Mouse (Mus musculus): ENCODE measurements at regions not wholly inside any gene's neighbourhood (a gene's known extent, or its start where the extent isn't known, plus 50 kb on each side); places are given as distances from the start of the nearest gene placed in this dataset.
"Not testable (repeated sequence)": the region's sequence is repeated elsewhere in the genome, so short reads cannot be mapped to it uniquely, and the experiment has no call there.

DNA sequence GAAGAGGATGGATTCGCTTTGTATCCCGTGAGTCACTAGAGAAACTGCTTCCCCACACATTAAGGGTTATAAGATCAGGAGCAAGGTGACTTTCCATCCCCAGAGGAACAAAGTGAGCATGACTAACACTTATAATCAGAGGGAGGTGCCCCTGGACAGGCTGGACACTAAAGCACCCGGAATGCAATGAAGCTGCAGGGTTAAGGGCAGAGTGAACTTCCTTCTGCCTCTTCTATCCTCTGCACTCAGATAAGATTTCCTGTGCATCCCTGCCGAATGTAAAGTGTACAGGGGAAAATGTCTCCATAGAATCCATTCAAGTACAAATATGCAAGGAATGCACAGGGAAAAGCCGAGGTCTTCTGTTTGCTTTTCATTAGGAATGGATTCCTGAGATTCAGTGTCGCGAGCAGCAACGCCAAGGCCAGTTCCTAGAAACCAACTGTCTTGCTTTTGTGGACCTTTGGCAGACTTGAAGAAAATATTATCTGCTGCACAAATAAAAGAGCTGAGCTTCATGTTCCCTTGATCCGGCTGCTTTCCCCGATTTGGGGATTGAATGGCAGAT, 58.5 kb upstream of the Fbxl7 start:
- 39% methylated on average over 10 of the region's 10 CpGs for WGBS
- DNase-seq (ENCODE audit: low read depth, low spot score): no peak

DNA sequence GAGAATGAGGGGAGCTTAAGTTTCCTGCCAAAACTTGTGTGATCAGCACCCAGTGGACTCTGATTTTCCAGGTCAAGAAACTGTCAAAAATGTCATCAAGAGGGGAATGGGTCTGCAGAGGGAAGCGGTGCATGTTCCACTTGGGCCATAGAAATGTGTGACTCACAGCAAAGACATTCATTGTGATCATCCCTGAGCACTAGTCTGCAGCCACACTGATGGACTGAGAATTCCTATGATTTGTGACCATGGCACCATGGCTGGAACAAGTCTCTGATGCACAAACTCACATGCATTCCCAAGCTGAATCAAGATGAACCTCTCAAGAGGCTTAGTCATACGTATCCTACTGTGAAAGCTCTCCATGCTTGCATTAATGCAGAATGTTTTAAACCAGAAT, 63.6 kb upstream of the Fbxl7 start:
- DNase-seq (ENCODE audit: low read depth, low spot score): no peak
- 86% methylated on average over 2 of the region's 2 CpGs for WGBS

DNA sequence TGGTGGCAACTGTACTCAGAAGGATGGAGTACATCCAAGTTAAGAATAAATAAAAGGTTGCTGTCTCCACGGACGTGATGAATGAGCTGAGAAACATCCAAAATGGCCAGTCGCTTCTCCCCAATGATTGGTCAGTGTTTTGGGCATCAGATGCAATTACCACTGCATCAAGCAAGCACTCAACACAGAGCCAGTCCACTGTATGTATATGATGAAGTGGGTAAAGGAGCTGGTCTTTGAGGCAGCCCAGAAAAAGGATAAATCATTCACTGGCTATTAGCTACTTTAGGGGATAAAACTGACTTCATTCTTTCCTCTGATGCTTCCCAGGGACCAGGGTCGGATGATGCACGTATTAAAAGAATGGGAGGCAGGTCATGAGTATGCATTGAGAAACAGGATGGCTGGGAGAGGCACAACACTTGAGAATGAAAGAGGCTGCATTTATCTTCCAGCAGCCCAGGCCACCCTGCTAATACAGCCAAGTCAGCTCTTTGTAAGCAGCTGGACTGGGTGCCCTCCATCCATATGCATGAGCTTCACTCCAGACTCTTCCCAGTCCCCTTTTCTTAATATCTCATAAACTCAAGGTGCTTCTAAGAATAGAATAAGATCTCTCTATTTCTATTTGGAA, 73.1 kb upstream of the Fbxl7 start:
- no peak for DNase-seq (ENCODE audit: low read depth, low spot score)
- WGBS: 73% methylated on average over 5 of the region's 5 CpGs

DNA sequence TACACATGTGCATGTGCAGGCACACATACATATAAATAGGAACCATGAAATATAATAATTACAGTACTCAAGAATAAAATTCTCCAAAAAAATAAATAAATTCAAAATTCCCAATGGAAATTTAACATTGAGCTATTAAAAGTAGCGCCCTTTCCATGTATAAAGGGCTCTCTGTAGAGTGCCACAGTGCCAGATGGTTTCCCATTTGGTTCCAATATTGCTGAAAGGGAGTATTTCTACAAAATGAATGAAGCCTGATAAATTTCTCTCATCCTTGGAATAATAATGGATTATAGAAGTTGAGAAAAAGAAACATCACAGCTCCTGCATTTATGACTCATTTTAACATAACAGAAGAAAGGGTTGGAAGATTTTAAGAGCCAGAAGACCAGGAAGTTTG, 75.4 kb upstream of the Fbxl7 start:
- WGBS: 72% methylated on average over 1 of the region's 1 CpGs
- DNase-seq (ENCODE audit: low read depth, low spot score): no peak

DNA sequence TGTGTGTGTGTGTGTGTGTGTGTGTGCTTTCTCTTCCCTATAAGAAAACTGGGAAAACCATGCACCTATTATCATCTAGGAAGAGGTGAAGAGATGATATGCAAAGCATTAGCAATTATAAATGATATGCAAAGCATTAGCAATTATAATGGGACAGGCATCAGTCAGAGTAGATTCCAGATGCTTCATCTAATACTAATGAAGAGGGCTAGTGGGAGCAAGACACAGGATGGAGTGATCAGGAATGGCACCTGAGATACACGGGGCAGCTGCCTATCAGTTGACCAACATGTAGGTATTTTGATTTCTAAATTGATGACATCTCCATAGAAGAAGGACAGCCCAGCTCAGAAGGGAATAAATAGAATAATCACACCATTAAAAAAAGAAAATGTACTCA, 97.7 kb upstream of the Fbxl7 start:
- DNase-seq (ENCODE audit: low read depth, low spot score): no peak
- 80% methylated on average over 1 of the region's 1 CpGs for WGBS

DNA sequence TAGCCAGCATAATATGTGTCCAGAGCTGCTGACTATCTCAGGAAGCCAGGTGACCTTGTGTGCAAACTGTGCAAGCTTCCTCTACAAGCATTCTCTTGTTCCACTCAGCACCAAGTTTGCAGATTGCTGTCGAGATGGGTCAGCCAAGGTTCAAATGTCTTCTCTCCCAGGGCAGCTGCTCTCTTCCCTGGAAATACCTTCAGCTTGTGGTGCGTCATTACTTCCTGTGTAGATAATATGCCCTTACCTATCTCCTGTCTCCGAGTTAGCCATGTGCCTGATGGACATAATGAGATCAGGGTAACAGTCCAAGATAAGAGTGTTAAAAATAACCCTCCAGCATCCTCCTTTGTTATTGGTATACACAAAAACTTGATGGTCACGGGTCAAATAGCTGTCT, 113.7 kb upstream of the Fbxl7 start:
- no peak for DNase-seq (ENCODE audit: low read depth, low spot score)
- WGBS: 64% methylated on average over 4 of the region's 4 CpGs

DNA sequence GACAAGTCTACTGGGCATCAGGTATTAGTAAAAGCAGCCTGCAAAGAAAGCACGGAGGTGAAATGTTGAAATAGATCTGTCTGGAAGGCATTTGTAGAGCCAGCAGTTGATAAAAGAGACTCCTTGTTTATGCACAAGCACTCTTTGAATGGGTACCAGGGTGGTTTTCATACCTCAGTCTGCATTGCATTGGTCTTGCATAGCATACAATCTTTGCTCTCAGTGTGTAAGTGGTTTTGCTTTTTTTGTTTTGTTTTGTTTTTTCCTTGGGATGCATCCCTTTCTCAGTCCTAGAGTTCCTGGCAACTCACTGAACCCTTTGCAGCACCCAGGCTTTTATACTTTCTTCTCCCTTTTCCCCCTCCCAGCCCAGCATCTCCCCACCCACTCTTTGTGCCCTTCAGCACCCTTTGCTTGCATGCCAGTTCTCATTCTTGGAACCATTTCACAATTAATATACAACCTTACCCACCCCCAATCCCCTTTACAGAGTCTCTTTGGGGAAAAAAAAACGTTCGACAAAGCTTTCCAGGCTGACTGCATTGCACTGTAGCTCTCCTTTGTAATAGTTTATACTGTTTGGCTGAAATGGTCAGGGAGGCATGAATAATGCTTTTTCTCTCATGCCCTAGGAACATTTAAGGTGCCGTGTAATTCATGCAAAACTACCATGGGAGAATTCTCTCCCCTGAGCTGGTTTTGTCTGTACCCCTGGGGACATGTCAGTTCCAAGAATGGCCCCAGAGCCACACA, 118.7 kb upstream of the Fbxl7 start:
- no peak for DNase-seq (ENCODE audit: low read depth, low spot score)
- 62% methylated on average over 4 of the region's 4 CpGs for WGBS

DNA sequence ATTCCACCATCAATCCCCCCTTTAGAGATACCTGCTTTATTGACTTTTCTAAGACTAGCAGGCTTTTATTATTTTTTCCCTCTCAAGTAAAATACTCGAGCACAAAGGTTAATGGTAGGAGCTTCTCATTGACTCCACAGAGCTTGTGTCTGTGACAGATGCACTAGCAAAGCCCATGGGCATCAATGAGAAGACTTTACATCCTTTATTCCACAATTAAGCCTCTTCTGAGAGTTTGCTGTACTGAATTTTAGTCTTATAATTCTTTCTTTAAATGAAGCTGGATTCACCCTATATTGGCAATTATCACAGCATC, 119.2 kb upstream of the Fbxl7 start:
- 17% methylated on average over 1 of the region's 1 CpGs for WGBS

DNA sequence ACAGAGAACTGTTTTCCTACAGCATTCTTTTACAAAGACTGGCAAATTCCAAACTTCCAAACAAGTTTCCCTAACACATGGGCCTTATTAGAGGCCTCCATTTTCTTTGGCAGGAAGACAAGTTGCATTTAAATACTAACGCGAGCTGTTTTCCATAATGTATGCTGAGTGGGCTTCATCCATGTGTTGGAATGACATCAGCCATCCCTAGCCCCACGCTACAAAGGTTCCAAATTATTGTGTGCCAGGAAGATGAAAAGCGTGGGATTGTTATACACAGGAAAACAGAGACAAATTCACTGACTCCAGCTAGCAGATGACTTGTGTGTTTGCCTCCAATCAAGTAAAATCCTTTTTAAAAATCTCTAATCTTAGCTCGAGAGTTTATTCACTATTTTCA, 125.1 kb upstream of the Fbxl7 start:
- 75% methylated on average over 5 of the region's 5 CpGs for WGBS
- no peak for DNase-seq (ENCODE audit: low read depth, low spot score)

More for the DNA sequence above, 119.2 kb upstream of the Fbxl7 start:
- no peak for DNase-seq (ENCODE audit: low read depth, low spot score)

DNA sequence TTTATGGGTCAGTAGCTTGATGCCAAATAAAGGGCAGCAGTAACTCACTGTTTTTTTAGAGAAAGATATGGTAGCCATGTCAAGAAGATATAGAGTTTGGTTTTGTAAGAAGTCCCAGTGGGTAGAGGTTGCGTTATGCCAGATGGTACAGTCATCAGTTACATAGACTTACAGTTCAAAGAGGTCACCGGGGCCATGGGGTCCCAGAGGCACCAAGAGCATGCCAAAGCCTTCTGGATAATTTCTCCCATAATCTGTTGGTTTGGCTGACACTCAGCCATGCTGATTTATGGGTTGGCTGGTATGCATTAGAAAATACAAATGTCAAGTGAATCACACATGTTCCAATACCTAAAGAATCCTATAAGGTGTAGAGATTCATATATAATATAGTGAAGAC, 137.9 kb upstream of the Fbxl7 start:
- DNase-seq (ENCODE audit: low read depth, low spot score): no peak
- 83% methylated on average over 2 of the region's 2 CpGs for WGBS

DNA sequence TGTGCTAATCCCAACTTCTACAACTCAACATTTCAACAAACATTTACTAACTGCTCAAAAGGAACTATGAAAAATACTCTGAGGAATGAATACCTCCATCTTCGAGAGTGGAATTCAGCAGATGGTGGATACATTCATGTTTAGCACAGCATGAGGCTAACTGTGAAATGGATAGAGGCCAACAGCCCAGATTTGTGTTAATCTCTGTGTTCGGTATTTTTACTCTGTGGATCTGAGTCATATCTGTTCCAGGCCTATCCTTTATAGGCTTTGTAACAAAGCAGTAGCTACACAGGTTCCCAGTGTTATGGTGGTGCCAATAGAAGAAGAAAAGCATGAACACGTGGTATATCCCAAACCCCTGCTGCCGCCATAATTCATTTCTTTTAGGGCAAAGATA, 148.4 kb upstream of the Fbxl7 start:
- WGBS: 69% methylated on average over 4 of the region's 4 CpGs
- DNase-seq (ENCODE audit: low read depth, low spot score): no peak

DNA sequence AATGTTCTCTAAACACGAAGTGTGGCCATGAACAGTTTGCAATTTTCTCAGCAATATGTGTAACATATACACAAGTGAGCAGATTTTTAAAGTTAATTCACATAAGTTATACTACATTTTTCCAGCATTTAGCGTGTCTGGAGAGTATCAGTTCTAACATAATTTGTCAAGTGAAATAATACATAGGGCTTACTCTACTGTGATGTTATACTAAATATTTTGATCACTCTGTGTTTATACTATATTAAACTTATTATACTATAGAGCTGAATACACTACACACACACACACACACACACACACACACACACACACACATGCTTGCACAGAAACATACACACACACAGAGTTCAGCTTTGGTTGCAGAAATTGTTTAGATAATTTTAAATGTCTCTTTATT, 155.3 kb upstream of the Fbxl7 start:
- 65% methylated on average over 2 of the region's 2 CpGs for WGBS
- DNase-seq (ENCODE audit: low read depth, low spot score): no peak

DNA sequence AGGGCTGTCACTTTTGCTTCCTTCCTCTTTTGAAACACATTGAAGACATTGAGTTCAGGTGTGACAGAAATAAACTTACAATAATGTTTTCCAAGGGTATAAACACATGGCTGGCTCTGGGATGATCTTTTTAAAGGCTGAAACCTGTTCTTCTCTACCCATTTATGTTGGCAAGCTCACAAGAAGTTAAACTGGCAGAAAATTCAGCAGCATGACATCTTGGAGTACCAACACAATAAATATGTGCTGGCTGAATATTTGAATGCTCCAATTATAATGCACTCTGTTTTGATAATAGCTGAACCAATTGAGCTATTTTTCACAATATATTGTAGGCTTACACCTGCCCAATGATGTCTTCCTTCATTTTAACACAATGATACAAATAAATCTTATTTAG, 168.1 kb upstream of the Fbxl7 start:
- no peak for DNase-seq (ENCODE audit: low read depth, low spot score)

DNA sequence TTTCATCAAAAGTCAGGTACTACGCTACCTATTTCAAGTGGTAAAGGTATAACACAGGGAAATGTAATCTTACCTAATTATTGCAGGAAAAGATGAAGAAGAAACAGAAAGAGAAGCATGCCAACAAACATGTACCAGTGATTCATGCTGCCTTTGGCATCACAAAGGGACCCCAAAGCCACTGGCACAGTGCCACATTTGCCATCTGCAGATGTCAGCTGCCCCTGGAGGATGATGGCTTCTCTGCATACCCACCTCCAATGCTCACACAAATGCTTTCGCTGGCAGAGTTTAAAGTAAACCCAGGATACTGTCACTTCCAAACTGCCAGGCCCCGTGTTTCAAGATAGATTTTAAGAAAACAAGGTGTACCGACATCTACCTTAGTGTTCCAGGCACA, 168.6 kb upstream of the Fbxl7 start:
- 77% methylated on average over 4 of the region's 4 CpGs for WGBS
- no peak for DNase-seq (ENCODE audit: low read depth, low spot score)

DNA sequence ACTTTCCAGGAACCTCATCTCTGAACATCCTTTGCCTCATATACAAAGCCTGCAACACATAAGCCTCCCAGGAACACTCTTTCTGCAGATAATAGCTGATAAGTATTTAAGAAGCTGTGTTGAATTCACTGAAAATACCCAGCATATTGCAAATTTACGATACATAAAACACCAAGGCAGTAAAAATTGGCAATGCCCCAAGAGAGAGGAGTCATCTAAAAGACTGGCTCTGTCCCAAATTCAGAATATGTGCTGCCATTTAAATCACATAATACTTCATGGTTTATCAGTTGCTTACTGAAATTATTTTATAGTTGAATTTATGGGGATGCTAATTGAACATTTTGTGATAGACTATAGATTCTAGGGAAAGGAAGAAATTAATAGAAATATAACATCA, 172.3 kb upstream of the Fbxl7 start:
- WGBS: 53% methylated on average over 1 of the region's 1 CpGs
- no peak for DNase-seq (ENCODE audit: low read depth, low spot score)

DNA sequence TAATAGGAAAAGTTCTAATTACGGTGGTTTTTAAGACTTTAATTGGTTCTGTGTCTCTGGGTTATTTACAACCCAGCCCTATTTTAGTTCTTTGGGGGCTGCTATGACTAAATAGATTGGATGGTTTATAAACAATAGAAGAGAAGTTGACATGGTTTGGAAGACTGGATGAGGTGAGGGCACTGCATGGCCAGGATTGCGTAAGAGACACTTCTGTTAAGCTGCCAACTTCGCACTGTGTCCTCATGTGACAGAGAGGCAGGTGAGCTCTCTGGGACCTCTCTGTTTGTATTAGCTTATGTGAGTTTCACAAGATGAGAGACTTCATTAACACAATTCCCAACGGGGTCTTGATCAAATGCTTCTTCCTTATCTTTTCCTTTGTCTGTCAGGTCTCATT, 182.5 kb upstream of the Fbxl7 start:
- WGBS: 66% methylated on average over 4 of the region's 4 CpGs
- DNase-seq (ENCODE audit: low read depth, low spot score): no peak

DNA sequence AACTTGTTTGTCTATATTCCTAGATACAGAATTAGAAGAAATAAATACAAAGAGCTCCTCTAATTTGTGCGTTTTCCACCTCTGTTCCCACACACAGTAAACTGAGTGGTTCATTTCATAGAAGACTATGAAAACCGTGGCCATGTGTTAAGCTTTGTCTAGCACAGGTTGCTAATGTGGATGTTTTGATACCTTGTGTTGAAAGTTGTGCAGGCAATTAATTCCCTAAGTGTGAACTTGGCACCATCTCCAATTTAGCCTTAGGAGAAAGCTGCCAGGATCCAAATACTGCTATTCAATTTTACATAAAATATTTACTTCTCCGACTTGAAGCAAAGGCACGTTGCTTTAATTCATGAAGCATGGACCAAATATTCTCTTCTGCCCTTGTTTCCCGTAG, 187.4 kb upstream of the Fbxl7 start:
- WGBS: 84% methylated on average over 5 of the region's 5 CpGs
- DNase-seq (ENCODE audit: low read depth, low spot score): no peak

DNA sequence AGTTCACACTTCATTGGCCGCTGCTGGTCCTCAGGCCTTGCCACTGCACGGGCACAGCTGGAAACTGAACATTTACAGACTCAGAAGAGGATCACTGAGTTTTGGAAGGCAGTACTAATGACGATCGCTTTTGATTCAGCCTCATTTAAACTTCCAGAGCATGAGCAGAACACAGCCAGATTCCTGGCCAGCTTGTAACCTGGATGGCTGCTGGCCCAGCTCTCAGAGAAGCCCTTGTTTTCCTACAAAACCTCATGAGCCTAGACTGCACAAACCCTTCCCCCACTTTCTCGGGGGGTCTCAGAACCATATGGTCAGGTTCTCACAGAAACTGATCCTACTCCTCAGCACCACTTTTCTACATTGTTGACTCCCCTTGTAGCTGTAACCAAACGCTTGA, 188.2 kb upstream of the Fbxl7 start:
- WGBS: 80% methylated on average over 6 of the region's 6 CpGs
- DNase-seq (ENCODE audit: low read depth, low spot score): no peak

DNA sequence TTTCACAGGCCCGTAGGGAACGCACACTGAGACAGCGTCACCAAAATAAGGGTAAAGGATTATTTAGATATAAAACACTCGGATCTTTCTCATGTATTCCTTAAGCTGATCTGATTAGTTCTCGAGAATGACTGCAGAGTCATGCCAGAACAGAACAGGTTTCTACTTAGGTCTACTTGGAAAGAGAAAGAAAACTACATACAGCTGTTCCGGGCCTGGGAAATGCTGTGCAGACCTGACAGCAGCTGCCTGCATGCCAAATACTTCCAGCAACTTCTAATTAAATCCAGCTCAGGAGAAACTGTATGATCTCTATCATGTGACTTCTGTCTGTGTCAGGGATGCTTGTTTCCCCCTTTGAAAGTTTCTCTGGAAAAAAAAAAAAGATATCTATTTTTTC, 193.8 kb upstream of the Fbxl7 start:
- WGBS: 77% methylated on average over 6 of the region's 6 CpGs
- no peak for DNase-seq (ENCODE audit: low read depth, low spot score)

DNA sequence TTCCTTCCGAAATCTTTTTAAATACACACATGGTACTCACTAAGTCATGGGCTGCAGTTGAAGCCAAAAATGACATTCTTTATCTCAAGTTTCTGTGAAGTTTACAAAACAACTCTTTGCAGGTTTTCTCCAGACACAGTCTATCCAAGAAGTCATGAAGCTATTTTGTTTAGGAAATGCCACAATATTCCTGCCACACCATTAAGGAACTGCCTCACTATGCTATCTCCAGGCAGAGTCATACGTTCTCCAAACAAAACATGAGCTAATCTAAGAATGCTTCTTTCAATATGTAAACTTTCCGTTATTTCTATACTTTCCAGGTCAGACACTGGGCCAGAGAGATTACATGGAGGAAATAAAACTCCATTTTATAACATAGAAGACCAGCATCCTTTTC, 198.7 kb upstream of the Fbxl7 start:
- WGBS: 70% methylated on average over 3 of the region's 3 CpGs
- no peak for DNase-seq (ENCODE audit: low read depth, low spot score)

DNA sequence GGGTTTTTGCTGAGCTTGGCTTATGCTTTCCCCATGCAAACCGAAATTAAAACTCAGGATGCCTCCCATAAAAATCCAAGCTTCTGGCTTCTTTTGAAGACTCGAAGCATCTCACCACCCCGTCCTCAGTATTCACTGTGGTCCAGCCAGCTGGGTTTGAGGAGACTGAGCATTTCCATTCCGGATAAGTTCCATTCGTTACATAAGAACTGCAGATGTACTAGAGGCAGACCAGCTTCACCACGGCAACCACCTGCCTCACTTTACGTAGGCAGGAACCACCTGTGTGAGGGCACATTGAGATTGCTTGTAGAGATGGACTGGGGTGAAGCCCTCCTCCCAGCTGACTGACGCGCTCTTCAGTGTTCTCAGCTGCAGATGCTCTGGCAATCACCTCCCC, 199.9 kb upstream of the Fbxl7 start:
- WGBS: 88% methylated on average over 9 of the region's 9 CpGs
- no peak for DNase-seq (ENCODE audit: low read depth, low spot score)

DNA sequence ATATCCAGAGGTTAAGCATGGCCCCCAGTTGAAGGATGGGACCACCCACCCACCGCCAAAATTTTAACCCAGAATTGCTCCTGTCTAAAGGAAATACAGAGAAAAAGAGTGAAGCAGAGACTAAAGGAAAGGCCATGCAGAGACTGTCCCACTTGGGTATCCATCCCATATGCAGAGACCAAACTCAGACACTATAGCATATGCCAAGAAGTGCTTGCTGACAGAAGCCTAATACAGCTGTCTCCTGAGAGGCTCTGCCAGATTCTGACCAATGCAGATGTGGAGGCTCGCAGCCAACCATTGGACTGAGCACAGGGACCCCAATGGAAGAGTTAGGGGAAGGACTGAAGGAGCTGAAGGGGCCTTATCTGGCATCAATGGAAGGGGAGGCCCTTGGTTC, 206.2 kb upstream of the Fbxl7 start:
- 72% methylated on average over 2 of the region's 2 CpGs for WGBS
- not testable (repeated sequence) for DNase-seq (ENCODE audit: low read depth, low spot score)

Measured in large intestine, adult 2 months (tissue).